Mouse (Mus musculus) heart, postnatal 0 days (tissue): ENCODE results near the gene Egf.

Experiments
- CTCF ChIP-seq: IDR thresholded peaks from 2 replicates; pipeline ENCODE4 v1.5.1; 2016; ENCODE audit warnings: antibody characterized with exemption, control low read depth, low read depth
- EP300 ChIP-seq: IDR thresholded peaks from 2 replicates; pipeline ENCODE4 v1.6.1; 2016; ENCODE audit warnings: antibody characterized with exemption, low read depth

GRCm38 (mm10) chr3:129682389-129682788, 72.7 kb downstream of the Egf start:
- TF ChIP-seq CTCF = no peak
- TF ChIP-seq EP300 = no peak
